9 mouse cellular contexts compared by ENCODE assay signal in genomic region chr17:10094108-10094521, GRCm38 (mm10).
DNase-seq lines count a peak whose midpoint lies in the region; ATAC-seq lines count a peak whose summit lies in the region.
"Had no signal": no experiment of that assay in that cellular context is flagged by ENCODE, and none has a peak within 500 bp of the region (broad histone marks: within the 10 kb centered on the region; RNA-seq: fewer than 3 reads in every experiment).

No protein-coding gene starts in this region.

- H3K4me1 ChIP-seq in brown adipose tissue, adult 24 weeks (ENCODE audit: control insufficient read depth, insufficient read depth, insufficient read length, low read length) = peaks cover 26% of the 10 kb centered on the region
- no peaks in the 10 kb centered on the region for H3K4me1 ChIP-seq in intestine, embryonic 15.5 days (replicated peaks)
- H3K4me1 ChIP-seq: hindbrain, embryonic 12.5 days had no signal

- H3K36me3 ChIP-seq in intestine, embryonic 15.5 days = no peaks in the 10 kb centered on the region
- H3K36me3 ChIP-seq: hindbrain, embryonic 12.5 days had no signal

- peak overlapping the region; percentile 87 for H3K27ac ChIP-seq in brown adipose tissue, adult 24 weeks (replicated peaks; ENCODE audit: low read depth, low read length)
- 0 out of 2 replicates have a peak overlapping the region, but pooled peaks have one; percentile 37 for H3K27ac ChIP-seq in intestine, embryonic 15.5 days
- H3K27ac ChIP-seq: hindbrain, embryonic 12.5 days had no signal

- no peaks in the 10 kb centered on the region for H3K9me3 ChIP-seq in intestine, embryonic 15.5 days

- H3K27me3 ChIP-seq in intestine, embryonic 15.5 days (replicated peaks) = no peaks in the 10 kb centered on the region
- H3K27me3 ChIP-seq: hindbrain, embryonic 12.5 days had no signal

- ATAC-seq in intestine, embryonic 15.5 days = no peak
- ATAC-seq in cerebellum, adult (ENCODE audit: insufficient number of reproducible peaks, low FRiP score, low TSS enrichment) = no peak

- no peak overlapping the region for H3K9ac ChIP-seq in intestine, embryonic 15.5 days
- H3K9ac ChIP-seq: hindbrain, embryonic 12.5 days had no signal

- no peak overlapping the region for H3K4me3 ChIP-seq in brown adipose tissue, adult 24 weeks (ENCODE audit: insufficient read depth, low read depth, low read length)
- no peak overlapping the region for H3K4me3 ChIP-seq in intestine, embryonic 15.5 days (replicated peaks)
- H3K4me3 ChIP-seq: hindbrain, embryonic 12.5 days had no signal

- peak; percentile 48 for DNase-seq in adrenal gland, adult 2 months
- peak; percentile 88 for DNase-seq in lung, postnatal 10 days
- no peak for DNase-seq in thymus, postnatal 0 days (ENCODE audit: low spot score)
- DNase-seq in cerebellum, postnatal 36 days = no peak
- DNase-seq: cerebellum, postnatal 14 days had no signal

- H3K4me2 ChIP-seq in intestine, embryonic 15.5 days (replicated peaks) = no peak overlapping the region
- H3K4me2 ChIP-seq: hindbrain, embryonic 12.5 days had no signal

- 70% methylated on average over 3 of the region's 3 CpGs for WGBS in intestine, embryonic 15.5 days

Comparison
In these comparisons a context has a peak if more than half of its experiments do, and no peak if none do; other contexts are left out.
1. DNase-seq: peak in adrenal gland, adult 2 months (single experiment) and lung, postnatal 10 days (single experiment); none in thymus, postnatal 0 days (single experiment) and cerebellum, postnatal 36 days (0 of 2).